Mouse (Mus musculus): ENCODE results near the gene H2-Ob.
"Not testable (repeated sequence)": the region's sequence is repeated elsewhere in the genome, so short reads cannot be mapped to it uniquely, and the experiment has no call there.

DNA sequence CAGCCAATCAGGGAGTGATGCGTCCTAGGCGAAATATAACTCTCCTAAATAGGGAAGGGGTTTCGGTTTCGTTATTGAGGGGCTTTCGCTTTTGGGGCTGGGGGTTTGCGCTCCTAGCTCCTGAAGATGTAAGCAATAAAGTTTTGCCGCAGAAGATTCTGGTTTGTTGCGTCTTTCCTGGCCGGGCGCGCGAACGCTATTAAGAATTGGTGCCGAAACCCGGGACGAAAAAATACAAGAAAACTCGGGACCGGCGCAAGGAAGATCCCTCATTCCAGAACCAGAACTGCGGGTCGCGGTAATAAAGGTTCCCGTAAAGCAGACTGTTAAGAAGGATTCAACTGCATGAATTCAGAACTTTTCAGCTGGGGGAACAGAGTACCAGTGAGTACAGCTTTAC lies 12.8 kb upstream of the H2-Ob start:
- TF ChIP-seq POLR2A (IDR thresholded peaks at IDR 0.05; ENCODE audit: low read depth, low read length); CTCF (IDR thresholded peaks at IDR 0.05; ENCODE audit: extremely low read depth, insufficient read length, insufficient replicate concordance, low read depth, low read length): not testable (repeated sequence)
